Mouse (Mus musculus) hindbrain, embryonic 15.5 days (tissue): ENCODE measurements around the gene Ube2q1. TPM values are rescaled to one million over a fixed set of nuclear protein-coding genes. Genes with fewer than 3 reads are reported as not detected.

ENCODE experiments used
- ATAC-seq: fragments of 200-750 bp; cut with Nextera tagmentation; 2 replicates; pipeline ENCODE4 v1.8.0; 2017; ENCODE audit warnings: low read depth, moderate number of reproducible peaks, moderate TSS enrichment; ENCODE audit not compliant: low FRiP score
- H3K27ac ChIP-seq: fragments of 300-500 bp; sonication (generic); replicated peaks from 2 replicates; pipeline ENCODE4 v1.5.1; 2015; ENCODE audit warnings: mild to moderate bottlenecking, inconsistent platforms
- H3K27me3 ChIP-seq: fragments of 300-500 bp; sonication (generic); 2 replicates; pipeline ENCODE4 v1.6.1; 2015; ENCODE audit warnings: control low read depth, inconsistent platforms
- H3K36me3 ChIP-seq: fragments of 300-500 bp; sonication (generic); 2 replicates; pipeline ENCODE4 v1.6.1; 2015; ENCODE audit warnings: control low read depth, inconsistent platforms
- H3K4me1 ChIP-seq: fragments of 300-500 bp; sonication (generic); replicated peaks from 2 replicates; pipeline ENCODE4 v1.6.1; 2015; ENCODE audit warnings: control low read depth, inconsistent platforms
- H3K4me2 ChIP-seq: fragments of 300-500 bp; sonication (generic); 2 replicates; pipeline ENCODE4 v1.6.1; 2015; ENCODE audit warnings: moderate library complexity, mild to moderate bottlenecking, inconsistent platforms
- H3K4me3 ChIP-seq: fragments of 300-500 bp; sonication (generic); 2 replicates; pipeline ENCODE4 v1.5.1; 2015; ENCODE audit warnings: mild to moderate bottlenecking, inconsistent platforms
- H3K9ac ChIP-seq: fragments of 300-500 bp; sonication (generic); 2 replicates; pipeline ENCODE4 v1.6.1; 2015; ENCODE audit warnings: inconsistent platforms
- H3K9me3 ChIP-seq: fragments of 300-500 bp; sonication (generic); 2 replicates; pipeline ENCODE4 v1.6.1; 2016; ENCODE audit warnings: control low read depth, inconsistent platforms
- WGBS: fragments of 180-500 bp; shearing (Covaris S2); methylation state at CpG from one replicate; pipeline ENCODE4 v1.1.7; 2015; 5-methylcytosine and 5-hydroxymethylcytosine counted together
- polyA plus RNA-seq: library from polyadenylated mRNA; unstranded; fragments of >200 nt; fragmentation: Nextera tagmentation; extraction: Ambion mirVana; gene quantifications from 2 replicates; pipeline ENCODE4 v1.2.1, GENCODE M21; 2015

The Ube2q1 gene
- polyA plus RNA-seq, 1 experiment from 2014 or later, result 12.3 TPM

GRCm38 (mm10) chr3:89830815-89831591 is 57.6 kb downstream of the Ube2q1 start, which contains the start of gene She:
Gene She (plus strand): TSS chr3:89831370.
- Histone ChIP-seq H3K4me3 (peak within 1 kb of the TSS; percentile 36), H3K9me3 (no peaks in the 10 kb centered on the region), H3K36me3 (no peaks in the 10 kb centered on the region), H3K27ac (no peak within 1 kb of the TSS), H3K4me2 (peak within 1 kb of the TSS; percentile 57), H3K4me1 (peaks cover 12% of the 10 kb centered on the region), H3K27me3 (peaks cover 49% of the 10 kb centered on the region), H3K9ac (no peak within 1 kb of the TSS)
- WGBS, result 4% methylated on average over 71 of the region's 96 CpGs
- ATAC-seq, result no peak

Other genes with a start within 250 kb of the Ube2q1 start
- gene Adar, start 58.6 kb upstream of the Ube2q1 start, polyA plus RNA-seq, result 27.1 and 30.3 TPM in 2 replicates
- gene Chrnb2, start 9.0 kb upstream of the Ube2q1 start, polyA plus RNA-seq, result 23.3 and 27.4 TPM in 2 replicates
- gene She, start 57.8 kb downstream of the Ube2q1 start, polyA plus RNA-seq, result 1.6 and 1.8 TPM in 2 replicates
- gene Il6ra, start 139.6 kb downstream of the Ube2q1 start, polyA plus RNA-seq, result 1.3 and 1.4 TPM in 2 replicates
- 12.1 and 14.0 TPM in 2 replicates for gene Atp8b2, start 189.9 kb downstream of the Ube2q1 start, polyA plus RNA-seq
- gene Hax1, start 225.2 kb downstream of the Ube2q1 start, polyA plus RNA-seq, result 110 and 111 TPM in 2 replicates